Mouse (Mus musculus): ENCODE data around the gene Csmd2. TPM values are rescaled to one million over a fixed set of nuclear protein-coding genes. Genes with fewer than 3 reads are reported as not detected.
"Not testable (repeated sequence)": the region's sequence is repeated elsewhere in the genome, so short reads cannot be mapped to it uniquely, and the experiment has no call there.

Gene Csmd2
- polyA plus RNA-seq, 1 experiment = not detected

DNA sequence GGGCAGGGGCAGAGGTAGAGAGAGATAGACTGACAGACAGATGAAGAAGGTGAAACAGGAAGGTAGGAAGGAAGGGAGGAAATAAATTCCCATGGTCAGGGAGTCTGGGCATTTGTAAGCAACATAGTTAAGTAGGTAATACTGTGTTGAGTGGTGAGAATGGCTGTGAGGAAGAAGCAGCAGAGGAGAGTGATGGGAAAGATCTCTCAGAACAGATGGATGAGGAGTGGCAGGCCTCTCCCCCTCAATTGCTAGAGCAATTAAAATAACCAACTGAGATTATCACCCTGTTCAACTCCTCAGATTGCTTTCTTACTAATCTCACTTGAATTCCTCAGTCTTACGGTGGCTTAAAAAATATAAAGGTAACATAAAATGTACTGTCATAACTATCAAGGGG is 40.6 kb downstream of the Csmd2 start:
- H3K4me3 ChIP-seq (replicated peaks; ENCODE audit: extremely low read depth, low read depth, low read length) = no peak overlapping the region
- no peak for DNase-seq
- TF ChIP-seq POLR2A (IDR thresholded peaks at IDR 0.05; ENCODE audit: borderline replicate concordance, extremely low read depth, low read depth, low read length) (no peak), CTCF (IDR thresholded peaks at IDR 0.05; ENCODE audit: insufficient read depth, low read length) (no peak)
- H3K4me1 ChIP-seq (ENCODE audit: control insufficient read depth, insufficient read depth, low read length) = no peaks in the 10 kb centered on the region
- WGBS = 71% methylated on average over 1 of the region's 1 CpGs

DNA sequence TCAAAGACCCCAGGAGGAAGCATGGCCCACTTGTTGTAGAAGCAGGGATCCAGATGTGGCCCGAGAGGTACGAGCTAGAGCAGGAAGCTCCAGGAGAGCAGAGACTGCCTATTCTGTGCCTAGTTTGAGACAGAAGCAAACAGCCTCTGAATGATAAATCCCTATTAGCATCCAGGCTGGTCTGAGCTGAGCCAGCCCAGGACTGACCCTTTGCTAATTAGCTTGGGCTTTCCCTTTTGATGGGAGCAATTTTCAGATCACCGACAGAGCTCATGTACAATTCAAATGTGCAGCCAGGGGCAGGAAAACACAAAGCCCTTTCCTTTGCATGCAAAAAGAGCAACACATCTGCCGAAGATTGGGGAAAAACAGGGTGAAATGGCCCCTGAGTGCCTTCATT is 54.2 kb downstream of the Csmd2 start:
- Histone ChIP-seq H3K4me1 (ENCODE audit: control insufficient read depth, insufficient read depth, low read length) (no peaks in the 10 kb centered on the region), H3K4me3 (replicated peaks; ENCODE audit: extremely low read depth, low read depth, low read length) (no peak overlapping the region)
- WGBS = 66% methylated on average over 4 of the region's 4 CpGs
- no peak for TF ChIP-seq CTCF (IDR thresholded peaks at IDR 0.05; ENCODE audit: insufficient read depth, low read length)
- no peak for TF ChIP-seq POLR2A (IDR thresholded peaks at IDR 0.05; ENCODE audit: borderline replicate concordance, extremely low read depth, low read depth, low read length)
- DNase-seq = no peak

DNA sequence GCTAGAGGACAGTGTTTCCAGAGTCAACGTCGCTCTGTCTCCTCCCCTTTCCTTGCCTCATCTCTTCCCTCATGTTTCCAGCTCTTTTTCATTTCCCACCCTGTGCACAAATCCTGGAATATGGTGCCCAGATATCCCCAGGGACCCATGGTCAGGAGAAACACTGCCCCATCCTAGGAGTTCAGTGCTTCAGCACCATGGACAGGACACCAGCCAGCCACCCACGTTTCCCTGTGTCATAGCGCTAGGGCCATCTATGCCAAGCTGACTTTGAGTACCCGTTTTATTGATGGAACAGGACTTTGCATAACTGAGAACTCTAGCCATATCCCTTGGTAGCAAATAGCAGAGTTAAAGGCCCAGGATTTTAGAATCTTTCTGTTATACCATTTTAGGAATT is 55.0 kb downstream of the Csmd2 start:
- H3K4me1 ChIP-seq (ENCODE audit: control insufficient read depth, insufficient read depth, low read length) = no peaks in the 10 kb centered on the region
- no peak for DNase-seq
- no peak overlapping the region for H3K4me3 ChIP-seq (replicated peaks; ENCODE audit: extremely low read depth, low read depth, low read length)
- TF ChIP-seq CTCF (IDR thresholded peaks at IDR 0.05; ENCODE audit: insufficient read depth, low read length) = no peak
- TF ChIP-seq POLR2A (IDR thresholded peaks at IDR 0.05; ENCODE audit: borderline replicate concordance, extremely low read depth, low read depth, low read length) = no peak
- 29% methylated on average over 5 of the region's 5 CpGs for WGBS

DNA sequence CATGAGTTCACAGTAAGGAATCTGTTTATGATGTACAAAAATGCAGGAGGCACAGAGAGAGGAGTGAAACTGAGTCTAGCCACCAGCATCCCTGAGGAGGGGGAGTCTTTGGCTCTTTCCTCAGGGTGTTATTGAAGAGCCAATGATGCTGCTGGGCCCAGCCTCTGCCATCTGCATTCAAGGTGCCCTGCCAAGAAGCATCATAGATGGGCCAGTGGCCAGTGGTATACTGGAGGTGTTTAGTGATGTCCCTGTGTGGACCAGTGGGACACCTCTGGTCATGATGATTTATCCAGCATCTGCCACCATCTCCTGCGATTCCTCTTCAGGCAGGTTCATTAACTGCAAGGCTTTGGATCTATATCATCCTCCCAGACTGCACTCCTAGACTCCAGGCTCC is 61.1 kb downstream of the Csmd2 start:
- no peak for DNase-seq
- WGBS = 82% methylated on average over 1 of the region's 1 CpGs
- TF ChIP-seq POLR2A (IDR thresholded peaks at IDR 0.05; ENCODE audit: borderline replicate concordance, extremely low read depth, low read depth, low read length) = no peak
- no peak for TF ChIP-seq CTCF (IDR thresholded peaks at IDR 0.05; ENCODE audit: insufficient read depth, low read length)
- no peak overlapping the region for H3K4me3 ChIP-seq (replicated peaks; ENCODE audit: extremely low read depth, low read depth, low read length)
- no peaks in the 10 kb centered on the region for H3K4me1 ChIP-seq (ENCODE audit: control insufficient read depth, insufficient read depth, low read length)

DNA sequence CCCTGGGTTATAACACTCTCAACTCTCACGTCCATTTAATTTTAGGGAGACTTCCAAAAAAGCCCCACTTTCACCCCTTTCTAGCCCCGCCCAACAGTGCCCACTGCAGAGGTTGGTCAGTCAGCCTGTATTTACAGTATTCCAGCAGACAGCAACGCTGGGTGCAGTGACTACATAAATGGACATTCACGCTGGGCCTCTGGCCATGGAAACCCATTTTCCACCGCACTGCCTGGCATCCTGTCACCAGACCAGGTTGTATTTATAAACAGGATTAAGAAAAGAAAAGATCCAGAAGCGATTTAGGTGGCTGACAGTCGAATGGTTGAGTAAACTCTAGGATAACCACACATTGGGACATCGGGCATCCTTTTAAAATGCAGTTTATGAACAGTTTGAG is 65.0 kb downstream of the Csmd2 start:
- Histone ChIP-seq H3K4me3 (replicated peaks; ENCODE audit: extremely low read depth, low read depth, low read length) (no peak overlapping the region), H3K4me1 (ENCODE audit: control insufficient read depth, insufficient read depth, low read length) (no peaks in the 10 kb centered on the region)
- no peak for DNase-seq
- TF ChIP-seq CTCF (IDR thresholded peaks at IDR 0.05; ENCODE audit: insufficient read depth, low read length) = no peak
- no peak for TF ChIP-seq POLR2A (IDR thresholded peaks at IDR 0.05; ENCODE audit: borderline replicate concordance, extremely low read depth, low read depth, low read length)
- WGBS = 65% methylated on average over 8 of the region's 8 CpGs

DNA sequence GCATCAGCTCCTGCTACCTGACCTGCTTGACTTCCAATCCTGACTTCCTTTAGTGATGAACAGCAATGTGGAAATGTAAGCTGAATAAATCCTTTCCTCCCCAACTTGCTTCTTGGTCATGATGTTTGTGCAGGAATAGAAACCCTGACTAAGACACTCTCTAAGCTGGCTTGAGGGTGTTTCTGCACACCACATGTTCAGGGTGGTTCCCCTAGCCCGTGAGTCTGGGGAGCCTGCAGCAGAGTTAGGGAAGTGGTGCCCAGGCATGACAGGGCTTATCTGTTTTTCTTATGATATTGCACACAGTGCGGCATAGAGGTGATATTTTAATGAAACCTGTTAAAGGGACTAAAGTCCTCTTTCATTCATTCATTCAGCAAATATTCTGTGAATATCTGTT is 73.6 kb downstream of the Csmd2 start:
- WGBS = 62% methylated on average over 2 of the region's 2 CpGs
- H3K4me3 ChIP-seq (replicated peaks; ENCODE audit: extremely low read depth, low read depth, low read length); DNase-seq; H3K4me1 ChIP-seq (ENCODE audit: control insufficient read depth, insufficient read depth, low read length): not testable (repeated sequence)

DNA sequence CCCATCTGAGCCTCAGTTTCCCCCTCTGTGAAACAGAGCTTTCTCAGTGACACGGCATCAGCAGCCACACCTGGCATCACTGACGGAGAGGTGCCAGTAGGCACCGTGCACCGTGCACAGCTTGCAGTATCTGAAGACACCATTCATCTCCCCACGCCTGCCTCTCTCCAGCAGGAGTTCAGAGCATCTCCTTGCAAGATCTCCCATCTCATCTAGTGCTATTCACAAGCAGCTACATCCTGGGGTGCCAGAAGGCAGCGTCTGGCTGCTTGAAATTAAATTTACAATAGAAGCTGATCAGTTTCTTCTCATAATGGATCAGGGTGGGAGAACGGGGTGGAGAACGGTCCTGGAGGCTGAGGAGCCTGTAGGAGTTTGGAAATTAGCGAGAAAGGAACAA is 79.5 kb downstream of the Csmd2 start:
- no peaks in the 10 kb centered on the region for H3K4me1 ChIP-seq (ENCODE audit: control insufficient read depth, insufficient read depth, low read length)
- WGBS = 75% methylated on average over 9 of the region's 9 CpGs
- TF ChIP-seq POLR2A (IDR thresholded peaks at IDR 0.05; ENCODE audit: borderline replicate concordance, extremely low read depth, low read depth, low read length) = no peak
- TF ChIP-seq CTCF (IDR thresholded peaks at IDR 0.05; ENCODE audit: insufficient read depth, low read length) = no peak
- H3K4me3 ChIP-seq (replicated peaks; ENCODE audit: extremely low read depth, low read depth, low read length) = no peak overlapping the region
- no peak for DNase-seq

DNA sequence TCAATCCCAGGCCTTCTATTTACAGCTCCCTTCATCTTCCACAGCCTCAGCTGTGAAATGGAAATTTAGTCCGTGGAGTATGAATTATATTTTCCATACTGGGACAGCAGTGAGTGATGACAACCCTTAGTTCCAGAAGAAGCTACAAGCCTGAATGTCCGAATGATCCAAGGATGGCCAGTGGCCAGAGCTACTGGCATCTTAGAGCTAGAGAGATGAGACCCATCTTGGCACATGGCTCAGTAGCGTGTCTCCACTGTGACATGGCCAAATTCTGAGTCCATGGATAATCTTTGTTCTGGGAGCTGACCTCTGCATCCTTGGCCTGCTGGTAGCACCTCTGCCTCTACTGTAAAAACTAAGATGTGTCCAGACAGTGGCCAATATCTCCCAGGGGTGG is 96.8 kb downstream of the Csmd2 start:
- H3K4me3 ChIP-seq (replicated peaks; ENCODE audit: extremely low read depth, low read depth, low read length) = no peak overlapping the region
- no peak for DNase-seq
- no peaks in the 10 kb centered on the region for H3K4me1 ChIP-seq (ENCODE audit: control insufficient read depth, insufficient read depth, low read length)
- no peak for TF ChIP-seq POLR2A (IDR thresholded peaks at IDR 0.05; ENCODE audit: borderline replicate concordance, extremely low read depth, low read depth, low read length)
- TF ChIP-seq CTCF (IDR thresholded peaks at IDR 0.05; ENCODE audit: insufficient read depth, low read length) = no peak
- 78% methylated on average over 3 of the region's 3 CpGs for WGBS

DNA sequence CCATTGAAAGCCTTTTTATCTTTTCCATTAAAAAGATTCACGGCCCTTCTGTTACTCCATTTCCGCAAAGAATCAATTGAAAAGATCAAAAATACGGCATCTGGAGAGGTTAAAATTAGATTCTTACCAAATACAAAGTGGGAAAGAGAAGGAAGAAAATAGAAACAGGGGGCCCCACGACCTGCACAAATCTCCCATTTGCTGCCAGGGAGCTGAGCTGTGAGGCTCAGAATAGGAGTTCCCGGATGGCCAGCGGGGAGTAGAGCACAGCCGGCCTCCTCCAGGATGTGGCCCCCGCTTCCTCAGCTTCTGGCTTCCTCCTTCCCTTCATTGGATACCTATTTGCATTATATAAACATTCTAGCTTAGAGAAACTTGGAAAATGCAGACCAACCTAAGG is 97.4 kb downstream of the Csmd2 start:
- Histone ChIP-seq H3K4me3 (replicated peaks; ENCODE audit: extremely low read depth, low read depth, low read length) (no peak overlapping the region), H3K4me1 (ENCODE audit: control insufficient read depth, insufficient read depth, low read length) (no peaks in the 10 kb centered on the region)
- no peak for TF ChIP-seq CTCF (IDR thresholded peaks at IDR 0.05; ENCODE audit: insufficient read depth, low read length)
- no peak for TF ChIP-seq POLR2A (IDR thresholded peaks at IDR 0.05; ENCODE audit: borderline replicate concordance, extremely low read depth, low read depth, low read length)
- 54% methylated on average over 8 of the region's 8 CpGs for WGBS
- DNase-seq = no peak

DNA sequence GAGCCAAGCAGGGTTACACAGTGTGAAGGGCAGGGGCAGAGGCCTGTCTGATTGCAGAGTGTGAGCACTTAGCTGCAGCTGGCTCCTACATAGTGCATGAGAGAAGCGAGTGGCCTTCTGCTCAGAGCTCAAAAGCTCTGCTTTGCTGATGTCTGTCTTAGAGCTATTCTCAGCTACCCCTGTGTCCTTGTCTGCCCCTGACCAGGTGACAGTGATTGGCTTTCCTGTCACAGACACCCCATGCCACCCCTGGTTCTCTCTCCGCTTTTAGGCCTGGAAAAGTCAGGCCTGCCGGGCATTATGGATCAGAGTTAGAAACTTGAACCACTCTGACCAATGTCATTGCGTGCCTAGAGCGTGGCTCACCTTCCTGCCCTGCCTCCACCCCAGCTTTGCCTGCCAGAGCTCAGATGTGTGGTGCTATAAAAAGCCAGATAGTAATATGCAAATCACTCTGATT is 99.5 kb downstream of the Csmd2 start:
- Histone ChIP-seq H3K4me1 (ENCODE audit: control insufficient read depth, insufficient read depth, low read length) (no peaks in the 10 kb centered on the region), H3K4me3 (replicated peaks; ENCODE audit: extremely low read depth, low read depth, low read length) (no peak overlapping the region)
- WGBS = 83% methylated on average over 5 of the region's 5 CpGs
- no peak for DNase-seq
- TF ChIP-seq CTCF (IDR thresholded peaks at IDR 0.05; ENCODE audit: insufficient read depth, low read length) (no peak), POLR2A (IDR thresholded peaks at IDR 0.05; ENCODE audit: borderline replicate concordance, extremely low read depth, low read depth, low read length) (no peak)

DNA sequence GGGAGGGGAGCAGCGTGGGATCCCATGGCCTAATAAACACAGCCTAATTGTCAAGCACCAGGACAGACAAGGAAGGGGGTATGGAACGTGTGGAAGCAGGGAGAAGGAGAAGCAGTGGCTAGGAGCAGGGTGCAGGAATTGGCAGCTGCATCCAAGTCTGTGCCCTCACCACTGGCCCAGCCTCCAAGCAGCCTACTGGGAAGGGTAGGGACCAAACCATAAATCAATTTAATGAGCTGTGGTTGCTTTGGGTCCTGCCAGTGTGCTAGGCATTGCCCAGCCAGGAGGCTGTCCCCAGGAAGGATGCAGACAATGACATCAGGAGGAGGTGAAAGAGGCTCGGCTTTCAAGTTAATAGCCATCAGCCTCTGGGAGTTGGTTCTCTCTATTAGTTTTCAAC is 100.0 kb downstream of the Csmd2 start:
- 63% methylated on average over 3 of the region's 3 CpGs for WGBS
- DNase-seq = no peak
- Histone ChIP-seq H3K4me1 (ENCODE audit: control insufficient read depth, insufficient read depth, low read length) (no peaks in the 10 kb centered on the region), H3K4me3 (replicated peaks; ENCODE audit: extremely low read depth, low read depth, low read length) (no peak overlapping the region)
- TF ChIP-seq CTCF (IDR thresholded peaks at IDR 0.05; ENCODE audit: insufficient read depth, low read length) = no peak
- TF ChIP-seq POLR2A (IDR thresholded peaks at IDR 0.05; ENCODE audit: borderline replicate concordance, extremely low read depth, low read depth, low read length) = no peak

Data from lung, adult 2 months (tissue).